Mouse (Mus musculus): ENCODE data around the gene Ilf3. TPM values are rescaled to one million over a fixed set of nuclear protein-coding genes. Genes with fewer than 3 reads are reported as not detected.

Ilf3 gene
- polyA plus RNA-seq, 1 experiment from 2014 or later = 179 TPM

DNA sequence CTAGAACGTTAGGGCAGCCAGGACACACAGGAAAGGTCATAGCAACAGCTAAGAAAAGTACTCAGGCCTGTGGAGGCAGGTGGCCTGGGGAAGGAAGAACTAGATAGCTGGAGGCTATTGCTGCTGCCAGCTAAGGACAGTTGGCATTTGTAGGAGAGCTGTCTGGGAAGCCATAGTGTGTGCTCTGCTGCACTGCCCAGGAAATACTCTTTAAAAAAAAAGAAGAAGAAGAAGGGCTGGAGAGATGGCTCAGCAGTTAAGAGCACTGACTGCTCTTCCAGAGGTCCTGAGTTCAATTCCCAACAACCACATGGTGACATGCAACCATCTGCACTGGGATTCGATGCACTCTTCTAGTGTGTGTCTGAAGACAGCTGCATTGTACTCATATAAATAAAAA, 85.8 kb downstream of the Ilf3 start:
- no peak overlapping the region for H3K4me2 ChIP-seq (ENCODE audit: low read length)
- 0 out of 2 replicates have a peak, but pooled peaks cover 5% of the 10 kb centered on the region for H3K36me3 ChIP-seq (ENCODE audit: control insufficient read depth, insufficient read depth, low read length)
- WGBS = 80% methylated on average over 2 of the region's 2 CpGs
- DNase-seq (ENCODE audit: low spot score) (no peak), ATAC-seq (replicated peaks; ENCODE audit: low FRiP score, low TSS enrichment, low read depth) (no peak)
- H3K4me3 ChIP-seq (ENCODE audit: low read depth, low read length) = no peak overlapping the region
- H3K9ac ChIP-seq (ENCODE audit: low read length) = no peak overlapping the region
- H3K9me3 ChIP-seq (ENCODE audit: control insufficient read depth, low read length) = no peaks in the 10 kb centered on the region
- no peaks in the 10 kb centered on the region for H3K27me3 ChIP-seq (replicated peaks; ENCODE audit: control insufficient read depth, insufficient read depth, low read length)
- 0 out of 2 replicates have a peak, but pooled peaks cover 6% of the 10 kb centered on the region for H3K4me1 ChIP-seq (replicated peaks; ENCODE audit: control insufficient read depth, insufficient read depth, low read length)
- no peak overlapping the region for H3K27ac ChIP-seq (ENCODE audit: low read depth)

DNA sequence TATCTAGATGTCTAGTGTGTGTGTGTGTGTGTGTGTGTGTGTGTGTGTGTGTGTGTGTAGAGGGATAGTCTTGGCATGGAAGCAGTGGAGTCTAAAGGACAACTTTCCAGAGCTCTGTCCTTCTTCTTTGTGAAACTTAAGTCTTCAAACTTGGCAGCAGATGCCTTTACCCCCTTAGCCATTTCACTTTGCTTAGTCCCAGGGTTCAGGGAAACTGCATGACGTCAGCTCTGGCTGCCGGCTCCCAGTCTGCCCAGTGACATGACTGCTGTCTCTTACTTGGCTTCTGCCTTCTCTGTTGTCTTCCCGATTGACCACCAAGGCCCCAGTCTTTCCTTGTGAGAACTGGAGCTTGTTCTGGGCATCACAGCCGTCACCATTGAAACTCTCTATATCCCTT, 86.9 kb downstream of the Ilf3 start:
- H3K9ac ChIP-seq (ENCODE audit: low read length) = no peak overlapping the region
- ATAC-seq (replicated peaks; ENCODE audit: low FRiP score, low TSS enrichment, low read depth) (no peak), DNase-seq (ENCODE audit: low spot score) (no peak)

More for the DNA sequence above, 86.9 kb downstream of the Ilf3 start:
- Histone ChIP-seq H3K27me3 (replicated peaks; ENCODE audit: control insufficient read depth, insufficient read depth, low read length) (no peaks in the 10 kb centered on the region), H3K4me2 (ENCODE audit: low read length) (no peak overlapping the region), H3K4me1 (replicated peaks; ENCODE audit: control insufficient read depth, insufficient read depth, low read length) (0 out of 2 replicates have a peak, but pooled peaks cover 6% of the 10 kb centered on the region), H3K36me3 (ENCODE audit: control insufficient read depth, insufficient read depth, low read length) (0 out of 2 replicates have a peak, but pooled peaks cover 8% of the 10 kb centered on the region), H3K27ac (ENCODE audit: low read depth) (no peak overlapping the region), H3K4me3 (ENCODE audit: low read depth, low read length) (no peak overlapping the region), H3K9me3 (ENCODE audit: control insufficient read depth, low read length) (no peaks in the 10 kb centered on the region)
- WGBS = 78% methylated on average over 4 of the region's 4 CpGs

Other genes with a start within 250 kb of the Ilf3 start
- gene Tyk2, start 236.6 kb upstream of the Ilf3 start, polyA plus RNA-seq (2014; fragmentation: Nextera tagmentation; extraction: Ambion mirVana) = 11.7 and 12.1 TPM in 2 replicates
- 307 and 327 TPM in 2 replicates for gene Cdc37, start 217.9 kb upstream of the Ilf3 start, polyA plus RNA-seq (2014; fragmentation: Nextera tagmentation; extraction: Ambion mirVana)
- gene Pde4a, start 202.2 kb upstream of the Ilf3 start, polyA plus RNA-seq (2014; fragmentation: Nextera tagmentation; extraction: Ambion mirVana) = 6.7 and 7.0 TPM in 2 replicates
- gene Keap1, start 128.5 kb upstream of the Ilf3 start, polyA plus RNA-seq (2014; fragmentation: Nextera tagmentation; extraction: Ambion mirVana) = 41.0 and 43.0 TPM in 2 replicates
- 0.07 and 0.13 TPM in 2 replicates for gene S1pr5, start 119.4 kb upstream of the Ilf3 start, polyA plus RNA-seq (2014; fragmentation: Nextera tagmentation; extraction: Ambion mirVana)
- gene Atg4d, start 102.6 kb upstream of the Ilf3 start, polyA plus RNA-seq (2014; fragmentation: Nextera tagmentation; extraction: Ambion mirVana) = 42.6 and 45.4 TPM in 2 replicates
- 12.8 TPM in 2 replicates for gene Kri1, start 79.9 kb upstream of the Ilf3 start, polyA plus RNA-seq (2014; fragmentation: Nextera tagmentation; extraction: Ambion mirVana)
- gene Cdkn2d, start 76.5 kb upstream of the Ilf3 start, polyA plus RNA-seq (2014; fragmentation: Nextera tagmentation; extraction: Ambion mirVana) = 43.7 and 44.8 TPM in 2 replicates
- 69.6 and 75.8 TPM in 2 replicates for gene Ap1m2, start 55.5 kb upstream of the Ilf3 start, polyA plus RNA-seq (2014; fragmentation: Nextera tagmentation; extraction: Ambion mirVana)
- gene Slc44a2, start 47.2 kb upstream of the Ilf3 start, polyA plus RNA-seq (2014; fragmentation: Nextera tagmentation; extraction: Ambion mirVana) = 70.1 and 74.6 TPM in 2 replicates
- gene Qtrt1, start 44.0 kb downstream of the Ilf3 start, polyA plus RNA-seq (2014; fragmentation: Nextera tagmentation; extraction: Ambion mirVana) = 69.9 and 77.3 TPM in 2 replicates
- 65.2 and 67.3 TPM in 2 replicates for gene Dnm2, start 57.0 kb downstream of the Ilf3 start, polyA plus RNA-seq (2014; fragmentation: Nextera tagmentation; extraction: Ambion mirVana)
- gene Tmed1, start 142.4 kb downstream of the Ilf3 start, polyA plus RNA-seq (2014; fragmentation: Nextera tagmentation; extraction: Ambion mirVana) = 88.4 and 91.0 TPM in 2 replicates
- 3.1 and 4.2 TPM in 2 replicates for gene AB124611, start 158.3 kb downstream of the Ilf3 start, polyA plus RNA-seq (2014; fragmentation: Nextera tagmentation; extraction: Ambion mirVana)
- 39.5 and 54.4 TPM in 2 replicates for gene Carm1, start 179.0 kb downstream of the Ilf3 start, polyA plus RNA-seq (2014; fragmentation: Nextera tagmentation; extraction: Ambion mirVana)
- 32.7 and 32.9 TPM in 2 replicates for gene Timm29, start 224.9 kb downstream of the Ilf3 start, polyA plus RNA-seq (2014; fragmentation: Nextera tagmentation; extraction: Ambion mirVana)
- 20.8 and 23.3 TPM in 2 replicates for gene Yipf2, start 225.0 kb downstream of the Ilf3 start, polyA plus RNA-seq (2014; fragmentation: Nextera tagmentation; extraction: Ambion mirVana)
- 92.6 and 96.3 TPM in 2 replicates for gene Smarca4, start 248.3 kb downstream of the Ilf3 start, polyA plus RNA-seq (2014; fragmentation: Nextera tagmentation; extraction: Ambion mirVana)

Measured in intestine, embryonic 14.5 days (tissue).